Mouse (Mus musculus) thymus, adult 2 months (tissue): ENCODE results near the gene Lamtor4. TPM values are rescaled to one million over a fixed set of nuclear protein-coding genes. Genes with fewer than 3 reads are reported as not detected.
A peak's percentile ranks its signal among the peaks of the same experiment; 100 is the strongest.

Source experiments
- DNase-seq: peaks from one replicate; pipeline ENCODE4 v3.0.0; 2021
- H3K27ac ChIP-seq: fragments of 200-500 bp; 2 replicates; pipeline ENCODE4 v1.5.1; 2012; ENCODE audit warnings: low read length, control low read depth; ENCODE audit not compliant: control insufficient read depth, insufficient read depth
- H3K27me3 ChIP-seq: fragments of 200-500 bp; 2 replicates; pipeline ENCODE4 v1.6.1; 2012; ENCODE audit warnings: mild to moderate bottlenecking, low read length, moderate library complexity, mixed read lengths; ENCODE audit not compliant: control insufficient read depth, insufficient read depth
- H3K36me3 ChIP-seq: fragments of 200-500 bp; 2 replicates; pipeline ENCODE4 v1.6.1; 2012; ENCODE audit warnings: mild to moderate bottlenecking, low read length, moderate library complexity; ENCODE audit not compliant: control insufficient read depth, insufficient read depth
- H3K4me1 ChIP-seq: fragments of 200-500 bp; replicated peaks from 2 replicates; pipeline ENCODE4 v1.6.1; 2012; ENCODE audit warnings: low read length; ENCODE audit not compliant: control insufficient read depth, insufficient read depth
- H3K4me3 ChIP-seq: fragments of 200-500 bp; 2 replicates; pipeline ENCODE4 v1.5.1; 2012; ENCODE audit warnings: mild to moderate bottlenecking, low read length, control low read depth, moderate library complexity; ENCODE audit not compliant: control insufficient read depth, insufficient read depth
- CTCF ChIP-seq: fragments of 200-500 bp; IDR thresholded peaks from 2 replicates; pipeline ENCODE4 v1.5.1; 2012; ENCODE audit warnings: mild to moderate bottlenecking, control low read depth, low read length, moderate library complexity, borderline replicate concordance; ENCODE audit not compliant: control insufficient read depth, poor library complexity, insufficient read depth; ENCODE audit errors: extremely low read depth
- POLR2A ChIP-seq: fragments of 200-500 bp; IDR thresholded peaks from 2 replicates; pipeline ENCODE4 v1.6.1; 2012; ENCODE audit warnings: mild to moderate bottlenecking, low read length, control low read depth, moderate library complexity; ENCODE audit not compliant: control insufficient read depth, poor library complexity, insufficient read depth; ENCODE audit errors: extremely low read depth
- WGBS: fragments of 180-500 bp; shearing (Covaris S2); methylation state at CpG from one replicate; pipeline ENCODE4 v1.1.7; 2018; 5-methylcytosine and 5-hydroxymethylcytosine counted together
- polyA plus RNA-seq: library from polyadenylated mRNA; depleted of rRNA; stranded (reverse); fragments of >200 nt; gene quantifications from 2 replicates; pipeline ENCODE4 v1.2.3, GENCODE M21; 2012

The Lamtor4 gene
- polyA plus RNA-seq, 1 experiment, result 162 TPM

- Histone ChIP-seq H3K27ac (no peak overlapping the region), H3K27me3 (no peaks in the 10 kb centered on the region), H3K4me3 (no peak overlapping the region), H3K36me3 (no peaks in the 10 kb centered on the region), H3K4me1 (no peaks in the 10 kb centered on the region)
- 17% methylated on average over 2 of the region's 2 CpGs for WGBS
- TF ChIP-seq POLR2A (no peak), CTCF (no peak)
- no peak for DNase-seq
These were observed 13.8 kb upstream of the Lamtor4 start for GRCm38 (mm10) chr5:138241511-138241910.

GRCm38 (mm10) chr5:138251144-138251543 lies 4.1 kb upstream of the Lamtor4 start:
- no peak overlapping the region for H3K4me3 ChIP-seq
- TF ChIP-seq POLR2A, result no peak
- no peak for TF ChIP-seq CTCF
- DNase-seq, result no peak
- H3K4me1 ChIP-seq, result peaks cover 5% of the 10 kb centered on the region
- H3K36me3 ChIP-seq, result no peaks in the 10 kb centered on the region
- no peak overlapping the region for H3K27ac ChIP-seq
- WGBS, result 91% methylated on average over 12 of the region's 12 CpGs
- H3K27me3 ChIP-seq, result no peaks in the 10 kb centered on the region

- no peak for DNase-seq
- WGBS, result 98% methylated on average over 3 of the region's 3 CpGs
- no peaks in the 10 kb centered on the region for H3K27me3 ChIP-seq
- H3K36me3 ChIP-seq, result no peaks in the 10 kb centered on the region
- no peak overlapping the region for H3K4me3 ChIP-seq
- no peak overlapping the region for H3K27ac ChIP-seq
- H3K4me1 ChIP-seq, result peaks cover 15% of the 10 kb centered on the region
- no peak for TF ChIP-seq CTCF
- TF ChIP-seq POLR2A, result no peak
These were observed 2.2 kb upstream of the Lamtor4 start for GRCm38 (mm10) chr5:138253061-138253460.

- DNase-seq, result no peak
- peaks cover 8% of the 10 kb centered on the region; the same call in 1 of the 2 replicates for H3K36me3 ChIP-seq
- WGBS, result 5% methylated on average over 7 of the region's 7 CpGs
- no peaks in the 10 kb centered on the region for H3K27me3 ChIP-seq
- H3K27ac ChIP-seq, result peak overlapping the region; percentile 54; the same call in 1 of the 2 replicates
- TF ChIP-seq CTCF (no peak), POLR2A (no peak)
- H3K4me1 ChIP-seq, result peaks cover 15% of the 10 kb centered on the region
- peak overlapping the region; percentile 90 for H3K4me3 ChIP-seq
These were observed 799 bp downstream of the Lamtor4 start for GRCm38 (mm10) chr5:138256094-138256467.

- H3K4me1 ChIP-seq, result peaks cover 18% of the 10 kb centered on the region
- 20% methylated on average over 10 of the region's 10 CpGs for WGBS
- H3K27me3 ChIP-seq, result no peaks in the 10 kb centered on the region
- peaks cover 8% of the 10 kb centered on the region; the same call in 1 of the 2 replicates for H3K36me3 ChIP-seq
- DNase-seq, result no peak
- H3K27ac ChIP-seq, result peak overlapping the region; percentile 46; the same call in 1 of the 2 replicates
- no peak overlapping the region for H3K4me3 ChIP-seq
- TF ChIP-seq POLR2A, result no peak
- TF ChIP-seq CTCF, result no peak
These were observed 1.8 kb downstream of the Lamtor4 start for GRCm38 (mm10) chr5:138256966-138257584.

GRCm38 (mm10) chr5:138257585-138257978 lies 2.3 kb downstream of the Lamtor4 start:
- no peak for DNase-seq
- 94% methylated on average over 4 of the region's 4 CpGs for WGBS
- Histone ChIP-seq H3K27me3 (no peaks in the 10 kb centered on the region), H3K36me3 (peaks cover 8% of the 10 kb centered on the region; the same call in 1 of the 2 replicates), H3K27ac (peak overlapping the region; percentile 45; the same call in 1 of the 2 replicates), H3K4me3 (no peak overlapping the region), H3K4me1 (peaks cover 23% of the 10 kb centered on the region)
- no peak for TF ChIP-seq CTCF
- no peak for TF ChIP-seq POLR2A

- Histone ChIP-seq H3K27me3 (no peaks in the 10 kb centered on the region), H3K36me3 (peaks cover 8% of the 10 kb centered on the region; the same call in 1 of the 2 replicates), H3K4me3 (no peak overlapping the region), H3K4me1 (peaks cover 28% of the 10 kb centered on the region), H3K27ac (no peak overlapping the region)
- WGBS, result 77% methylated on average over 3 of the region's 3 CpGs
- DNase-seq, result no peak
- TF ChIP-seq POLR2A (no peak), CTCF (no peak)
These were observed 2.8 kb downstream of the Lamtor4 start for GRCm38 (mm10) chr5:138258078-138258477.
